Mouse (Mus musculus): ENCODE data around the gene Akap5.

Akap5 gene

DNA sequence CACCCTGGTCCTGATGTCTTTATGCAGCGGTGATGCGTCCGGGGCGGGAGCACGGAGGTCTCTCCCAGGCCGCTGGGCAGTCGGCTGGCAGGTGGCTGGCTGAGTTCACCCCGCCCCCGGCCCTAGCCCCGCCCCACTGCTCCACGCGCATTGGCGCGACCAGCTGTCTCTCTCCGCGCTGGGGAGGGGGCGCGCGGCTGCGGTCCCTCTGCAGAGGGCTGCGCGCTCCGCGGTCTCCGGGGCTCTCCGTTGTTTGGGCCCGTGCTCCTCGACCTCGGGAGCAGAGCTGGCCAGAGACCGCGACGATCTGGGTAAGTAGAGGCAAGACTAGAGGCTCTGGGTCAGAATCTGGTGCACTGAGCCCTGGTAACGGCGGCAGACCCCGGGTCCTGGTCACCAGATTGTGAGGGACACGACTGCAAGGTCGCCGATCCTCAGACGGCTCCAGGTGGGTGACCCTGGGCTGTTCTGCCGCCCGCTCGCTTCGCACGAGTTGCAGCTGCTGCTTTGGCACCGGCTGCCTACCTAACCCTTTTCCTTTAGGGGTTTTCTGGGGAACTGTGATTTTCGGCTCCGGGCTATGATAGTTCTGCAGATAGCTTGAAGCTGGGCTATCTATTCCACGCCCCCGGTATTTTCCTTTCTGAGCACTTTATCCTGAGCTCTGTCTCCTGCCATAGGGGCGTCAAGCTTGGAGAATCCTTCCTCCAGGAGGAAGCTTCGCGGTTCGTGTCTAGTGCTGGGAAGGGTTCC lies at the start of gene Akap5:
Gene Akap5 (plus strand): TSS at position 213 of the 753 bp plus-strand sequence.
- DNase-seq (ENCODE audit: low spot score) = peak; percentile 36

DNA sequence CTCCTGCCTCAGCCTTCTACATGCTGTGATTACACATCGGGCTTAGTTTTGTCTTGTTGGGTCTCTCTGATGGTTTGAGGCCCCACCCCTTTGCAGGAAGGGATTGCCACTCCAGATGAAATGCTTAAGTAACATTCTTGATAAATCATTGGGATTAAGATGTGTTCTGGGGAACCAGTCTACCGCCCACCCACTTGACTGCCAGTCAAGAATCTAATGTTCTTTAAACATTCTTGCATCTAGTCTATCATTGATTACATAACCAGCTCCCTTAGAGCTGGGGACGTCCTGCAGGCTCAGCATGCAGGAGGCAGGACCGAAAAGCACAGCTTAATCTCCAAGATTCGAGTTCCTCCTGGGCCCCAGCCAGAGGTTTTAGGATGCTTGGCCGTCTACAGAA lies 46.5 kb upstream of the Akap5 start:
- DNase-seq (ENCODE audit: low spot score) = no peak

DNA sequence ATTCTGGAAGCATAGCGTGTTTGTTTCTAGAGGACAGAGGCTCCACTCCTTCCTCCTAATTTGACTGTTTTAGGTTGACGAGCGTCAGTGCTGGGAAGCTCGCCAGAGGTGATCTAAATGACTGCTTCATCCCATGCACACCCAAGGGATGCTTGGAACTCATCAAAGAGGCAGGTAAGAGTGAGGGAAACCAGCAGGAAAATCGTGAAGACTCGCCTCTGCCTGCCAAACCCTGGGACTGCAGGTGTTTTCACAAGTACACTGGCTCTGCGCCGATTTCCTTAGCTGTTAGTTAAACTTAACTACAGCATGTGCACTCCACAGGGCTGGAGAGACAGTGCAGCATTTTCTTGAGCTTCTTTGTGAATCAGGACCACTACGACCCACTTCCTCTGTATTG lies 44.1 kb upstream of the Akap5 start:
- no peak for DNase-seq (ENCODE audit: low spot score)

- no peak for DNase-seq (ENCODE audit: low spot score)
These were observed 43.5 kb upstream of the Akap5 start for GRCm38 (mm10) chr12:76281111-76281660.

DNA sequence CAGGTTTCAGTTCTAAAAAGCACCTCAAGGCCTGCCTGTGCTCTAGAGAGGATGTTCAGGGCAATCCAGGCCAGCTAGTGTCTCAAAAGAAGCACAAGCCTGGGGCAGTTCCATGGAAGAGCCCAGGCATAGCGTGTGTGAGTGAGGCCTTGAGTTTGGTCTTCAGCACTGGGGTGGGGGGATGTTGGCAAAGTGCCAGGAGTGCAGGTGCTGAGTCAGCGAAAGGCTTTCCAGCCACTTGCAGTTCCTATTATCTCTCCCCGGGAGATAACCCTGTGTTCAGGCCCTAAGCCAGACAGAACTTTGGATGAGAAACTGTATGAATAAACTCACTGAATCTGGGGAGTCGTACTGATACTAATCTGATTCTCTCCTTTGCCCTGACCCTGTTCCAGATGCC lies 42.6 kb upstream of the Akap5 start:
- DNase-seq (ENCODE audit: low spot score) = no peak

GRCm38 (mm10) chr12:76282532-76283173 lies 42.0 kb upstream of the Akap5 start:
- DNase-seq (ENCODE audit: low spot score) = no peak

GRCm38 (mm10) chr12:76285418-76285817 lies 39.3 kb upstream of the Akap5 start:
- no peak for DNase-seq (ENCODE audit: low spot score)

DNA sequence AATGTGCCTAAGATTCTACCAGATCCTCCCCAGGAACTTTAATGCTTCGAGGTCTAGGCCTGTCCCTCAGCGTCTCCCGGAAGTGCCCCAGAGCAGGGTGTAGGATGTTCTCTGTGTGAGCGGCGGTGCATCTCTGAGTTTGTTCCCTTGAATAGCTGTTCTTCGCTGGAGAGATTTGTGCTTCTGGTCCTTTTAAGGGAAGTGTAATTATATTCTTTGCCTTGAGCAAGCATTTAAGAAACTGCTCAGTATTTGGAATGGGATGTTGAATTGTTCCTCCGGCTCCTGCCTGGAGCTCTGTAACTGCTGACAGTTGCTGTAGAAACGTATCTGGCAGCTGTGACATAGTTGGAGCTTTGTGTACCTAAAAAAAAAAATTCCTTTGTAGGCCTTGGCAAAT lies 36.7 kb upstream of the Akap5 start:
- no peak for DNase-seq (ENCODE audit: low spot score)

DNA sequence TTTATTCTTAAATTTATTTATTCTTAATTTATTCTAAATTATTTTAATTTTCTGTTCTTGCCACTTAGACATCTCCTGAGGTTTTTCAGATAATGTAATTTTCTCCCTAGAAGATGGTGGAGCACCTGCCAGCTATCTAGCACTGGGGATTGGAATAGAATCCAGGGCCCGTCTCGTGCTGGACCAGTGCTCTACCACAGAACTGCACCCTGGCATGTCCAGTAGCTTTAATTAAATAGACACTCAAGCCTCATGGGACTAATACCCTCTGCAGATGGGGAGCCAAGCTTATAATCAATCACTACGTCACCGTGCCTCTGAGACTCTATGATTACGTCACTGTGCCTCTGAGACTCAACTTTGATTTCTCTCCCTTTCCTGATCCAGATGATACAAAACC lies 36.2 kb upstream of the Akap5 start:
- DNase-seq (ENCODE audit: low spot score) = no peak

DNA sequence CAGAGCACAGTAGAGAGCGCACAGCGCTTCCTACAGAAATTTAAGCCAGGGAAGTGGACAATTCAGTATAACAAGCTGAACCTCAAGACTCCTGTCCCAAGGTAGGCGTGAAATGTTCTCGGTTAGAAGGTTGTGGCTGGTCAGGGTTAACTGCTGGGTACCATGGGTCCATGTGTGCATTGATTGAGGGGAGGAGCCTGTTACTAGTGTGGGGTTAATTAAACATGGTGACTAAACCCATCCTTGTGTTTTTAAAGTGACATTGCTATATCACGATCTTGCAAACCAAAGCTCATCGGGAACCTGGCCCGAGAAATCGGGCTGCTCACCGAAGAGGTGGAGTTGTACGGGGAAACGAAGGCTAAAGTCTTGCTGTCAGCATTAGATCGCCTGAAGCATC lies 35.3 kb upstream of the Akap5 start:
- no peak for DNase-seq (ENCODE audit: low spot score)

DNA sequence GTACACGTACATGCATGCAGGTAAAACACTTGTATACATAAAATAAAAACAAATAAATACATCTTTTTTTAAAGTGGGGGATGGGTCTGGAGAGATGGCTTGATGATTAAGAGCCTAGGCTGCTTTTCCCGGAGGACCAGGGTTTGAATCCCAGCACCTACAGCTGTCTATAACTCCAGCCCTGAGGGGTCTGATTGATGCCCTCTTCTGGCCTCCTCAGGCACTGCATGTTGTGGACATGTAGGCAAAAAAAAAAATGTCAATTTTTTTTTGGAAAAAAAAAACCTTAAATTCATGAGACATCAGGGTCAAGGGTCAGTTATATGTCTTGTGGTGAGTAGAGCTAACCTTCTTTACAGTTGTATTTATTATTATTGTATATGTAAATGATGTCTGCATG lies 34.4 kb upstream of the Akap5 start:
- DNase-seq (ENCODE audit: low spot score) = no peak

DNA sequence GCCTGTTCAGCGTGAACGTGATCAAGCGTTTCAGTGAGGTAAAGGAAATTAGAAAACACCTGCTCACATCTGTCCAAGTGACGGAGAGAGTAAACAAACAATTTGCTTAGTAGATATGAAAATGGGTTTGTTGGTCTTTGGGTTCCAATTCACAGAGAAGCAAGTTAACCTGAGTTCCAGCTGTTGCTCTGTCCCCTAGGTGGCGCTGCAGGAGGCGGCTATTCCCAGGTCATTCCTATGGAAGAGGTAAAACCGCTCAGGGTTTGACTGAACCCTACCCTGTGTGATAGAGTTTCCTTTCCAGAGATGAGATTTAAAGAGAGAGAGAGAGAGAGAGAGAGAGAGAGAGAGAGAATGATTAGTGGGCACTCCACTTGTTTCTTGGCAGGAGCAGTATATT lies 31.5 kb upstream of the Akap5 start:
- DNase-seq (ENCODE audit: low spot score) = peak; percentile 69

DNA sequence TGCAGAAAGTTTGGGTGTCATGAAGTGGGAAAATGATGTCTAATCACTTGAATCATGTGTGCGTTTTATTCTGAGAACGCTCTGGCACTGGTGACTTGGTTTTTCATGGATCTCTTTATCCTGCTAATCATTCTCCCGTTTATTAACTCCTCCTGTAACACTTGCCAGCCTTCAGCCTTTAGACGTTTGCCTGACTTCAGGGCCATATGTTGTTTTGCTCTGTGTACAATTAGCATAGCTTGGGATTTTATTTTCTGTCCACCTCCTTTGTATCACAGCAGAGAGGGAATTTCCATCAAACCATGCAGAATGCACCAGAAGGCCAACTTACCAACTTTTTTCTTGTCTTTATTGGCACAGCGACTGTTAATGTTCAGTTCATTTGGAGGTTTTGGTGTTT lies 26.9 kb upstream of the Akap5 start:
- DNase-seq (ENCODE audit: low spot score) = no peak

DNA sequence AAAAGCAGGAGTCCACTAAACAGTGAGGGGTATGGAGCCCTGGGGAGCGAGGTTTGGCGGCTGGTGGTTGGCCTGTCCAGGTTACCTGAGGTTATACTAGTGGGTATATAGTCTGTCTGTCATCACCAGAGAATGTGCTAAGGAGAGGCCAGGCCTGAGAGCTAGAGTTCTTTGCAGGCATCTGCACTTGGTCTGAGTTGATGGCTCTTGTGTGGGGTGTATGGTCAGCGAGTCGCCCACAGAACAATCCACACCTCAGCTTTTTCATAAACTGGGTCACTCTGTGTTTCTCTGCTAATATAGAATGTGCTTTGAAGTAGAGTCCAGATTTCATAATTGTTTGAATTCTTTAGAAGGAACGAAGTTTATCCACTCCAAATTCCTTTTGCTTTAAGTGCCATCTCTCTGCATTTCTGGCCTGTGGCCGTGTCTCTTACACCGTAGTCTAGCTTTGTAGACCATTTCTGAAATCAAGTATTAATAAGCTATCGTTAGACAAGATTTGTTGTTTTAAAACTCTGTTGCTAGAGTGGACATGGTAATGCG lies 25.3 kb upstream of the Akap5 start:
- DNase-seq (ENCODE audit: low spot score) = peak; percentile 75

DNA sequence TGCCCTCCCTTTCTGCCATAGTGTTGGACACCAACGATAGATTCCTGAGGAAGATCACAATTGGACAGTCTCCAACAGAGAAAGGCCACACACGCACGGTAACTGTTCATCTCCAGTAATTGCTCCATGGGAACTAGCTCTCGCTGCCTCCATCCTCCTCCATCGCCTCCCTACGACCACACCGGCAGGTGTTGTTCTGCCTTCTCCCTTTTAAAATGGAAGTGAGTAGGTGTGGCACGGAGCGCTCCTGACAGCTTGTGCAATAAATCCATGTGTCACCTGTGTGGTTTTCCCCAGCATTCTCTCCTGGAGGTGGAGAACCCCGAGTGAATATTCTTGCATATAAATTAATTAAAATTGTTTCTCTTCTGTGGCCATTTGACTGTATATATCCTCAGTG lies 24.3 kb upstream of the Akap5 start:
- no peak for DNase-seq (ENCODE audit: low spot score)

GRCm38 (mm10) chr12:76303474-76303873 lies 21.2 kb upstream of the Akap5 start:
- peak; percentile 59 for DNase-seq (ENCODE audit: low spot score)

- DNase-seq (ENCODE audit: low spot score) = no peak
These were observed 20.5 kb upstream of the Akap5 start for GRCm38 (mm10) chr12:76304199-76304598.

DNA sequence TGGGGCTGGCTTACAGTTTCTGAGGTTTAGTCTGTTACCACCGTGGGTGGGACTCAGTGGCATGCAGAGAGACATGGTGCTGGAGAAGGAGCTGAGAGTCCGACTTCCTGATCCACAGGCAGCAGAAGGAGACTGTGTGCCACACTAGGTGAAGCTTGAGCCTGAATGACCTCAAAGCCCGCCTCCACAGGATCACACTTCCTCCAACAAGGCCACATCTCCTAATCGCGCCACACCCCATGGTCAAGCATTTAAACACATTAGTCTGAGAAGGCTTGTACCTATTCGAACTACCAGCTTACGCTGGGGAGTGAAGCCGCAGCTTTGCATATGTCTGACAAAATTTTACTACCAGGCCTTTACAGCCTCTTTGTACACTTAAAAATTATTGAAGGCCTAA lies 19.6 kb upstream of the Akap5 start:
- peak; percentile 26 for DNase-seq (ENCODE audit: low spot score)

- DNase-seq (ENCODE audit: low spot score) = no peak
These were observed 17.7 kb upstream of the Akap5 start for GRCm38 (mm10) chr12:76306852-76307561.

GRCm38 (mm10) chr12:76307964-76308363 lies 16.7 kb upstream of the Akap5 start:
- peak; percentile 53 for DNase-seq (ENCODE audit: low spot score)

GRCm38 (mm10) chr12:76308436-76308835 lies 16.3 kb upstream of the Akap5 start:
- no peak for DNase-seq (ENCODE audit: low spot score)

DNA sequence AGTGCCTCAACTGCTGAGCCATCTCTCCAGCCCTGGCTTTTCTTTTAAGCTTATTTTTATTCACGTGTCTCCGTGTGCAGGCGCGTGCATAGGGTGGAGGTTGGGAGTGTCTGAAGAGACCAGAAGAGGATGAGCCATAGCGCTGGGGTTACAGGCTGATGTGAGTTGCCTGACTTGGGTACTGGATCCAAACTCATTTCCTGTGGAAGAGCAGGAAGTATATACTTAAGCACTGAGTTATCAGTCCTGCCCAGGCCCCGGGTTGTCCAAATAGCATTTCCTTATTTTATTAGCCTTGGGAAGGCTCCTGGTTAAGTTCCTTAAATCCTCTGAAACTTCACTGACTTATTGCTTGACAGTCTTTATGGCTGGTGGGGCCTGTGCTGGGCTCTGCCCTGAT lies 14.7 kb upstream of the Akap5 start:
- DNase-seq (ENCODE audit: low spot score) = peak; percentile 41

DNA sequence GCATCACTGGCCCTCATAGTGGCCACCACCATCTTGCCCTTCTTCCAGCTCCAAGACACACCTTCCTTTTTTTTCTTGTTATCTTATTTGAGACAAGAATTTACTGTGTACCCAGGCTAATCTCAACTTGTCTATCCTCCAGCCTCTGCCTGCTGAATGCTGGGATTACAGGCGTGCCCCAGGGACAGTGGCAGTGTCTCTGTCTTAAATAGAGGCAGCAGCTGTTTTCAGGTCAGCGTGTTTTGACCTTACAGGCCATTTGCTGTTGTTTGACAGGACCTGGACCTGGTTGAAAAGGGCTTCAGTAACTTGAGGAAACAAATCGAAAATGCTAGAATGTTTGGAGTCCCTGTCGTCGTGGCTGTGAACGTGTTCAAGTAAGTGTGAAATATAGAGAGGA lies 14.1 kb upstream of the Akap5 start:
- no peak for DNase-seq (ENCODE audit: low spot score)

Data from lung, postnatal 25 days (tissue).